Mouse (Mus musculus): ENCODE data around the gene Stox2.

Gene Stox2

GRCm38 (mm10) chr8:47354523-47355168 is 91.5 kb downstream of the Stox2 start:
- no peak for DNase-seq (ENCODE audit: low spot score)

- DNase-seq (ENCODE audit: low spot score), result no peak
Observed at GRCm38 (mm10) chr8:47351914-47352701, 94.1 kb downstream of the Stox2 start.

GRCm38 (mm10) chr8:47349082-47349481 is 97.1 kb downstream of the Stox2 start:
- no peak for DNase-seq (ENCODE audit: low spot score)

- no peak for DNase-seq (ENCODE audit: low spot score)
Observed at GRCm38 (mm10) chr8:47347809-47348208, 98.4 kb downstream of the Stox2 start.

- DNase-seq (ENCODE audit: low spot score), result no peak
Observed at GRCm38 (mm10) chr8:47345772-47346103, 100.4 kb downstream of the Stox2 start.

- no peak for DNase-seq (ENCODE audit: low spot score)
Observed at GRCm38 (mm10) chr8:47345085-47345771, 100.9 kb downstream of the Stox2 start.

- DNase-seq (ENCODE audit: low spot score), result no peak
Observed at GRCm38 (mm10) chr8:47341474-47341873, 104.7 kb downstream of the Stox2 start.

GRCm38 (mm10) chr8:47338691-47339323 is 107.4 kb downstream of the Stox2 start:
- peak; percentile 16 for DNase-seq (ENCODE audit: low spot score)

GRCm38 (mm10) chr8:47336433-47336832 is 109.7 kb downstream of the Stox2 start:
- no peak for DNase-seq (ENCODE audit: low spot score)

GRCm38 (mm10) chr8:47335940-47336339 is 110.2 kb downstream of the Stox2 start:
- no peak for DNase-seq (ENCODE audit: low spot score)

GRCm38 (mm10) chr8:47334223-47334757 is 111.9 kb downstream of the Stox2 start:
- peak; percentile 13 for DNase-seq (ENCODE audit: low spot score)

GRCm38 (mm10) chr8:47332941-47333340 is 113.2 kb downstream of the Stox2 start:
- DNase-seq (ENCODE audit: low spot score), result no peak

- DNase-seq (ENCODE audit: low spot score), result no peak
Observed at GRCm38 (mm10) chr8:47330982-47331381, 115.2 kb downstream of the Stox2 start.

- no peak for DNase-seq (ENCODE audit: low spot score)
Observed at GRCm38 (mm10) chr8:47326348-47326747, 119.8 kb downstream of the Stox2 start.

GRCm38 (mm10) chr8:47324117-47324820 is 121.9 kb downstream of the Stox2 start:
- DNase-seq (ENCODE audit: low spot score), result no peak

GRCm38 (mm10) chr8:47321282-47321681 is 124.9 kb downstream of the Stox2 start:
- DNase-seq (ENCODE audit: low spot score), result no peak

- DNase-seq (ENCODE audit: low spot score), result no peak
Observed at GRCm38 (mm10) chr8:47320707-47321106, 125.5 kb downstream of the Stox2 start.

GRCm38 (mm10) chr8:47318468-47318867 is 127.7 kb downstream of the Stox2 start:
- DNase-seq (ENCODE audit: low spot score), result no peak

GRCm38 (mm10) chr8:47308176-47308575 is 138.0 kb downstream of the Stox2 start:
- DNase-seq (ENCODE audit: low spot score), result no peak

GRCm38 (mm10) chr8:47306372-47306771 is 139.8 kb downstream of the Stox2 start:
- DNase-seq (ENCODE audit: low spot score), result no peak

GRCm38 (mm10) chr8:47305880-47306279 is 140.3 kb downstream of the Stox2 start:
- no peak for DNase-seq (ENCODE audit: low spot score)

GRCm38 (mm10) chr8:47298460-47298859 is 147.7 kb downstream of the Stox2 start:
- no peak for DNase-seq (ENCODE audit: low spot score)

All from yolk sac, embryonic 10.5 days (tissue).